Mouse (Mus musculus): ENCODE measurements around the gene Ryr2.

GRCm38 (mm10) chr13:12007579-12007978 is 99.2 kb downstream of the Ryr2 start:
- TF ChIP-seq CTCF (IDR thresholded peaks at IDR 0.05): no peak
- TF ChIP-seq EP300 (IDR thresholded peaks at IDR 0.05): no peak

Measured in lung, postnatal 0 days (tissue).